Mouse (Mus musculus) thymus, adult 18-20 months (tissue): ENCODE data around the gene Tk2.
"Not testable (repeated sequence)": the region's sequence is repeated elsewhere in the genome, so short reads cannot be mapped to it uniquely, and the experiment has no call there.

Source experiments
- DNase-seq, 2 experiments: peaks; one replicate each; pipeline ENCODE4 v3.0.0; 2022; ENCODE audit warnings: mixed read lengths in 2 of 2

The Tk2 gene

DNA sequence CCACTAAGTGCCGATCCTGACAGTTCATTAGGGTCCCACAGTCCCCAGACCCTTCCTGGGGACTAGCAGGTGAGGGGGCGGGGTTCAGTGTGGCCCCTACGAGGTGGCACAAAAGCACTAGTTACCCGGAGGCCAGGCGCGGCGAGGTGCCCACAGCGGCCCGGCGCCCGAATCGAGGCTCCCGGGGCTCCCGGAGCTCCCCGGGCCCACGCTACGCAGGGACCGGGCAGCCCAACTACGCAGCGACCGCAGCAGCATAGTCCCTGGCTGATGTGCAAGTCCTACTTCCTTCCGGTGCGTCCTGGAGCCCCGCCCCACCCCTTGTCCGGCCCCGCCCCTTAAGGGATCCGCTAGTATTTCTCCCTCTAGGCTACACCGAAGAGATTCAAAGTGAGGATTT, at the start of gene Tk2:
TSS of gene Tk2 (minus strand) at position 283 of the 400 bp plus-strand sequence.
- peak; percentile 64 to 70 for DNase-seq

GRCm38 (mm10) chr8:104294396-104294795, 46.0 kb upstream of the Tk2 start:
- DNase-seq: no peak

GRCm38 (mm10) chr8:104293081-104293480, 44.7 kb upstream of the Tk2 start, which contains the start of gene Cmtm2a:
Gene Cmtm2a (minus strand): TSS chr8:104293181.
- not testable (repeated sequence) for DNase-seq

- no peak for DNase-seq
Observed at GRCm38 (mm10) chr8:104268937-104269440, 20.6 kb upstream of the Tk2 start.

GRCm38 (mm10) chr8:104268368-104268767, 20.0 kb upstream of the Tk2 start:
- DNase-seq: no peak

DNA sequence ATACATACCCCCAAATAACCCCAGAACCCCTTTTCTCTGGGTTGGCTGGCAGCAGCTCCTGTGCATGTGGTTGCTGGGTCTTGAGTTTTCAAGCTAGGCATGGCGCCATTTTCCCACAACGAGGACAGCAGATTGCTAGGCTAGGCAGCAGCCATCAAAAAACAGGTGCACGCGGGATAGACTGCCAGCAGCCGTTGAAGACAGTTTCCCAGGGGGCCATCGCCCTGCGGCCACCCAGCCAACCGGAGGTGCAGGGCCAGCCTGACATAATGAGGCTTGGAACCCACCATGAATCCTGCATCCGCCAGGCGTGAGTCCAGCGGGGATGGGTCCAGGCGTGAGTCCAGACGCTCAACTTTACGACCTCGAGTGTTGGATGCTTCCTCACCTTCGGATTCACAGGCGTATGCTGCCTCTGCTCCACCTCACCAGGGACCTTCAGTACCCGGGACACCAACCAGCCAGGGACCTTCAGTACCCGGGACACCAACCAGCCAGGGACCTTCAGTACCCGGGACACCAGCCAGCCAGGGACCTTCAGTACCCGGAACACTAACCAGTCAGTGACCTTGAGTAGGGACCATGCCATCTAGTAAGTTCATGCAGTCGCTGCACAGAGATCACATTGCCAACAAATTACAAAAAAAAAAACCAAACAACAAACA, 16.0 kb upstream of the Tk2 start:
- not testable (repeated sequence) for DNase-seq

GRCm38 (mm10) chr8:104261802-104262201, 13.4 kb upstream of the Tk2 start:
- DNase-seq: not testable (repeated sequence)

DNA sequence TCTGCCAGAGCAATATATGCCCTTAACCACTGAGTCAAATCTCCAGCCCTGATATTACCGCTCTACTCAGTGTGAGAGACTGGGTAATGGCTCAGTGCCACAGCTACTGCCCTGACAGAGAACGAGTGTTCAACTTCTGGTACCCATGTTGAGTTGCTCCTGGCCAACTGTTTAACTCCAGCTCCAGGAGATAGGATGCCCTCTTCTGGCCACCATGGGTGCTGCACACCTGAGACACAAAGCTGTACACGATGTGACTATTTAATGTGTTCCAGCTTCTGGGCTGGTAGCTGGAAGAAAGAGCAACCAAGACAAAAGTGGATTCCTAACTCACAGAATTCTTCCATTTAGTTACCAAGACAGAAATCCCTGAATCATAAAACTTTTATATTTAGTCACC, 4.7 kb upstream of the Tk2 start:
- DNase-seq: peak in 1 of 2 experiments; percentile 23

GRCm38 (mm10) chr8:104251461-104251860, 3.1 kb upstream of the Tk2 start:
- no peak for DNase-seq

GRCm38 (mm10) chr8:104250439-104251367, 2.3 kb upstream of the Tk2 start, which contains the start of gene Cklf:
Gene Cklf (plus strand): TSS chr8:104250861.
- peak; percentile 64 to 75 for DNase-seq

- DNase-seq: no peak
Observed at GRCm38 (mm10) chr8:104249442-104249996, 1.2 kb upstream of the Tk2 start.

DNA sequence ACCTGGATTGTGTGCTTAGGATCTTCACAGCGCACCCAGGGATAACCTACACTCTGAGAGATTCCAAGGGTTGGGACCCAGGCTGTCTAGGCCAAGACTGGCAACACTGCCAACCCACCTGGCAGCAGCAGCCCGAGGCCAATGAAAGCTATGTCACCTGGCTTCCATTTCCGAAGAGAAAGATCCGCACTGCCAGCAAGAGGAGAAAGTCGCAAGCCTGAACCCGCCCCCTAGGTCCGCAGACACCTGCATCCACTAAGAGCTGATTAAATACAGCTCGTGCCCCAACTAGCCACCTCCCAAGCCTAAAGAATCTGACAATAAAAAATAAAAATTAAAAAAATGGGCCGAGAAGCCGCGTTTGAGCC, 466 bp downstream of the Tk2 start:
- peak in 1 of 2 experiments; percentile 23 for DNase-seq

GRCm38 (mm10) chr8:104247054-104247907, 1.1 kb downstream of the Tk2 start:
- DNase-seq: peak; percentile 38 to 57

DNA sequence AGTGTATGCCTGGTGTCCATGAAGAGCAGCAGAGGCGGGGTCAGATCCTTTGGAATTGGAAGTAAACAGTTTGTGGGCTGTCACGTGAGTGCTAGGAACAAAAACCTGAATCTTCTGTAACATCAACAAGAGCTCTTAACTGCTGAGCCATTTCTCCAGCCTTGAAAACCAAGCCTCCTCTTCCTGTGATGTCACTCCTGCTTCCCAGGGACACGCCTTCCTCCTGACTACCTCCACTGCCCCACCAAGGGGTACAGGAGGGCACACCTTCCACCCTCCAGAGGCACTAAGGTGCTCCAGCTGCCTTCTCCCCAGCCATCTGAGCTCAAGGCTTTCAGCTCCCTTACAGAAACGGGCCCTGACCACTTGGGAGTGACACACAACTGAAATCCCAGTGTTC, 1.7 kb downstream of the Tk2 start:
- no peak for DNase-seq

GRCm38 (mm10) chr8:104242038-104242644, 6.2 kb downstream of the Tk2 start:
- DNase-seq: no peak

DNA sequence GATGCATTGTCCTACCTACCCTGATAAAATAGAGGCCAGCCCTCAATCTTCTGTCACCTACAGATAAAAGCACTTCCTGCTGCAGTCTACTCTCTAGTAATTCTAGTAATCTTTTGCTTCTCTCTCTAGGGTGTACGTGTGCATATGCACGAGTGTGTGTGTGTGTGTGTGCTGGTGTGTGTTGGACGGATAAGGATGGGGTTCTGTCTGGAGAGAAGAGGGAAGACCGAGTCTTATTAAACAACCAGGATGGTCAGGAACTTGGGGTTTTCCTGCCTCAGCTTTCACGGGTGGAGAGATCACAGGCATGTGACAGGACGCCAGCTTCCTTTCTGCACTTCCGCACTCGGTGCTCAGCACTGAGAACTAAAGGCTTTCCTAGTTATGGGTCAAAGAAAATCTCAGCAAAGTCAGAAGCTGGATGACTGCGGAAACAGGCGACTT, 8.9 kb downstream of the Tk2 start:
- peak; percentile 21 to 41 for DNase-seq

DNA sequence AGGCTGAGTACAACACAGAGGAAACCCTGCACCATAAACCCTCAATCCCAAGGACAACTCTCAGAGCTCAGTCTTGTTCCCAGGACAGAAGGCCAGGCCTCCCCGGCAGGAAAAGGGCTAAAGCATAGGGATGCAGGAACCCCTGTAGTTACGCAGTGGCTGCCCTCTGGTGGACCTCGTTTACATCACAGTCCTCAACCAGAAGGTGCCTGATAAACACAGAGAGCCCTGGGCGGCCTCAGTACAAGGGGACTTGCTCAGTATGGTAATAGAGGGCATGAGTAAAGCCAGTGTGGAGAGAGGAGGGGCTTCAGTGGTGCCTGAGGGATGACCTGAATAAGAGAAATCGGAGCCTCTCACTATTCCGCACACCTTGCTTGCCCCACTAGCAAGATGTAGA, 13.8 kb downstream of the Tk2 start:
- DNase-seq: no peak

GRCm38 (mm10) chr8:104232919-104233318, 15.4 kb downstream of the Tk2 start:
- DNase-seq: no peak

DNA sequence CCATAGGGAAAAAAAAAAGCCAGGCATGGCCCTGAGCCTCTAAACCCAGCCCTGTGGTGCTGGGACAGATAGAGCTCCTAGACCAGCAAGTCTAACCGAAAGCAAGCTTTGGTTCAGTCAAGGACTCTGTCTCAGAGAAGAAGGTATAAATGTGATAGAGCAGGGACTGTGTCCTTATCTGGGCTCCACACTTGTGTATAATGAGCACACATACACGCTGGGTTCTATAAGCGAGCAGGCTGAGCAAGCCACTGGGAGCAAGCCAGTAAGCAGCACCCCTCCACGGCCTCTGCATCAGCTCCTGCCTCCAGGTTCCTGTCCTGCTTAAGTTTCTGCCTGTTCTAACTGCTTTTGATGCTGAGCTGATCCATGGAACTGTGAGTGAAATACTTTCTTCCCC, 16.3 kb downstream of the Tk2 start:
- DNase-seq: no peak

DNA sequence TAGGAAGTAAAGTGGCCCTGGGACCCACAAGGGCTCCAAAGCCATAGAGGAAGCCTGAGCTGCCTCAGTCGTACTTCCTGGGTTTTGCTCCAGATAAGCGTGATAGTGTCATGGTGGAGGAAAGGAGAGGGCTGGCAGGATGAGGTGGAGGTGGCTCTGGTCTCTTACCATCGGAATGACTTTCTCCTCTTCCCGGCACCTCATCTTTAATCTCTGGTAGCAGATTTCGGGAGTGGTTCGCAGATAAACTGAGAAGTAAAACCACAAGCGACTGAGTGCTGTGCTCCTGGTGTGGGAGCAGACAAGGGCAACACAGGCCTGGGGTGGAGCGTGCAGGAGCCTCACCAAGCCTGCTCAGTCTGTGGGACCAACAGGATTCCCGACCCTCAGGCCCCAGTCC, 18.0 kb downstream of the Tk2 start:
- DNase-seq: no peak

DNA sequence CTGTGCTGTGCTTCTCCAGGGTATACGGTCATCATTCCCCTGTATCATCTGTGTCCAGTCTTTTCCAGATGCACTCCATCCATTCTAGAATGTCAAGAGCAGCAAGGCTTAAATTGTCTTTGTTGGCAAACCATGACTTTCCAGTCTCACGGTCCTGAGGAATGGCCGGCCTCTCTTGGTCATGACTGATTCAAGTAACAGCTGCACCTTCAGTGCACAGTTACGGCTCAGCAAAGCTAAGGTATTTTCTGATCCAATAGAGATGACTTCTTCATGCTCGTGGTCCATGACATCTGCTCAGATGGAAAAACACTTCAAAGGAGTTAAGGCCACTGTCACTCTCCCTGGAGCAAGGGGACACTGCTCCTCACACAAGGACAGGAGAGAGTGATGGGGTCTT, 21.3 kb downstream of the Tk2 start:
- DNase-seq: no peak

DNA sequence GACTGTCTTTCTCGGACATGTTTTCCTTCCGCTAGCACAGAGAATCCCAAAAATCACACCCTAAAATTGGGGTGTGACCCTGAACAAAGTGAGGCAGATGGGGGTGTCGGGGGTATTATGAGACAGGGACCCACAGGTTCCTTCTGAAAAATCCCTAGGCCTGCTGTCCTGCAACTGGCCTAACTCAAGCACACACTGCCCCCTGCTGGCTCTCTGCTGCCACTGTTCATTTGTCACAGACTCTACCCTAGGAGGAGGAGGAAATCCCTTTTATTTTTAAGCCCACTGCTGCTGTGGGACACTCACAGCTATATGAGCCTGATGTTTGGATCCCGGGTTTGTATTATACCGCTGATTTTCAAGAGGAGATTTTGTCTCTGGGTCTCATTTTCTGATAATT, 28.6 kb downstream of the Tk2 start:
- DNase-seq: peak in 1 of 2 experiments; percentile 37
